Mouse (Mus musculus): Measurements from ENCODE around the gene Tubgcp2.
A peak's percentile ranks its signal among the peaks of the same experiment; 100 is the strongest.

Tubgcp2 gene

DNA sequence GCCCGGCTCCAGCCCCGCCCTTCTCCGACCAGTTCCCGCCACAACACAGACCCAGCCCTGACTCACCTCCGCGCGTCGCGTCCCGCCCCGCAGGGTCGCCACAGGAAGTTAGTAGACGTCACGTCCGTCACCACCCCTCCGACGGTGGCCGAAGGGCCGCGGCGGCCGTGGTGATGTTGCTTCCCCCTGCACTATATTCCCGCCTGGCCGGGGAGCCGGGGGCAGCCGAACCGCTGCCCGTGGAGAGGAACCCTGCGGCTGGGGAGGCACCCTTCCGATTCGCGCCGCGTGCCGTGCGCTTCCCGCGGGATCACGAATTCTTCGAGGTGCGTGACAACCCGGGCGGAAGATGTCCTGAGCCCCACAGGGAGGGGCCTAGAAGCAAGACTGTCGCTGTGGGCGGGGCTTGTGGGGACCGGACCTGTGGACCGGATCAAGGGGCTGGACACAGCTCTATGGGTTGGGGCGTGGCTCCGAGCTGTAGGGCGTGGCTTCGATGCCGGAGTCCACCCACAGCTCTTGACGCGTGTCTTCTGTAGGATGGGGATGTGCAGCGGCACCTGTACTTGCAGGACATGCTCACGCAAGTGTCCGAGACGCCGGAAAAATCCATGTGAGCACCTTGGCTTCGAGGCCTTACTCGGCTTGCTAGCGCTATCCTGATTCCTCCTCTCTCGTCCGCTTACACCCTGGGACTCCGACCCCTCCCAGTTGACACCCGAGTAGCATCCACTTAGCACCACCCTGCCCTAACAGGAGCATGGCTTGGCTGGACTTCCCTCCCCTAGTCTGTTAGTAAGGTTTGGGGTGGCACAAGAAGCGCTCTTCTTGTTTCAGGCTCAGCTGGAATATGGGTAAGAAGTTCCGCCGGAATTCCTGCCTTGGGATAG lies at the start of gene Tubgcp2, which contains the start of gene Zfp511:
Gene Tubgcp2 (minus strand): TSS at position 389 of the 890 bp plus-strand sequence.
Gene Zfp511 (plus strand): TSS at position 111 of the 890 bp plus-strand sequence.
- peak; percentile 96 to 97 for DNase-seq

- no peak for DNase-seq
Observed at GRCm38 (mm10) chr7:140082242-140082678, 45.8 kb upstream of the Tubgcp2 start, which contains the start of gene Caly. Caly (minus strand) TSS chr7:140082548.

DNA sequence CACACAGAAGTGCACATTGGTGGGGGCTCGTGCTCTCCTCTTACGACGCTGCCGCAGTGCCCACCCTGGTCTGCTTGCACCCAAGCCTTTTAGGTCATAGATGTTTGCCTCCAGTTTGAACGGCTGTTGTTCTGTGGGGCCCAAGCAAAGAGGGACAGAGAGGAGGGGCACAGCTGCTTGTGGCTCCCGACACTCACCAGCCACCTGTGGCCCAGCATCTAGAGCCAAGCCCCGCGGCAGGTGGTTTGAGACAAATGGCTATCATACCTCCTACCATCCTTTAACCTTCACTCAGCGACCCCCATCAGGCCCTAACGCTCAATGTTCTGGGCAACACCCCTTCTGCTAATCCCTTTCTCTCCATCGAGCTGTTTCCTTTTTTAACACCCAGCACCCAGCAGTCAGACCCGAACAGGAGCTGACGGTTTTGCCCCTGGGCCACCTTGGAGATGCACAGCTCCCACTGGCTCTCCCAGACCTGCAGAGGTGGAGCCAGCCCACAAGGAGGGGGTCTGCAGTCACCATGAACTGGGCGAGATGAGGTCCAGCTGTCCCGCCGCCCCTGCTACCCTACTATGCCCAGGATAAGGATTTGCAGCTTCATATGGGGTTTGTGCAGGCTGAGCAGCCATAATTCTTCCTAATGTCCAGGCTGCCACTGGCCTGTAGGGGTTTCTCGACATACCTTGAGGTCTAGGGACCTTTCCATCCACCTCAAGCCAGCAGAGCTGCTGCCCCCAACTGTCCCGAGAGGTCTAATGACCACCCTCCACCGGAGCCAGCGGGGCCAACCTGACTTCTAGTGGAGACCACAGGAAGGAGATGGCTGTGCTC lies 45.2 kb upstream of the Tubgcp2 start:
- DNase-seq = no peak

- peak; percentile 56 to 59 for DNase-seq
Observed at GRCm38 (mm10) chr7:140080503-140081156, 44.2 kb upstream of the Tubgcp2 start.

DNA sequence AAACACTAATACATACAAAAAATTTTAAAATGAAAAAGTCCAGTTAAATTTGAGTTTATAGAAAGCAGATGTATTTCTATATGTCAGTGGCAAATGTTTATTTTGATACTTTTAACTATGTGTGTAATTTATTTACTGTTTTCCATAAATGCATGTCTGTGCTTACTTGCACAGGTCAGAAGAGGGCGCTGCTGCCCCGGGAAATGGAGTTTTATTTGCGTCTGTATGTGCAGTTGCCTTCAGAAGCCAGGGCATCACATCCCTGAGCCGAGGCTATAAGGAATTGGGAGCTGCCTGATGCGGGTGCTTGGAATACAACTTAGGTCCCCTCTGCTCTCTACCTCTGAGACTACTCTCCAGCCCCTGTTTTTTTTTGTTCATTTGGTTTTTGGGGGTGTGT lies 42.2 kb upstream of the Tubgcp2 start:
- DNase-seq = peak; percentile 56 to 67

DNA sequence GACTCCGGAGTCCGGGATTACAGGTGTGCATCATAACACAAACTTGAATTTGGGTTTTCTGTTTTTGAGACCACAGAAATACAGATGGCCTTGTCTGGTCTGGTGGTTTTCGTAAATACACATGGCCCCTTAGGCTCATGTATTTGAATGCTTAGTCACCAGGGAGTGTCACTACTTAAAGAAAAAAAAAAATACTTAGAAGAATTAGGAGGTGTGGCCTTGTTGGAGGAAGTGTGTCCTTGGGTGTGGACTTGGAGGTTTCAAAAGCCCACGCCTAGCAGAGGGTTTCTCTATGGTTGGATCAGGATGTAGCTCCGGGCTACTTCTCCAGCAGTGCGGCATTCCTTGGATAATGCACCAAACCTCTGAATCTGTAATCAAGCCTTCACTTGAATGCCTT lies 41.2 kb upstream of the Tubgcp2 start:
- DNase-seq = no peak

GRCm38 (mm10) chr7:140070042-140070711 lies 33.7 kb upstream of the Tubgcp2 start:
- DNase-seq = no peak

DNA sequence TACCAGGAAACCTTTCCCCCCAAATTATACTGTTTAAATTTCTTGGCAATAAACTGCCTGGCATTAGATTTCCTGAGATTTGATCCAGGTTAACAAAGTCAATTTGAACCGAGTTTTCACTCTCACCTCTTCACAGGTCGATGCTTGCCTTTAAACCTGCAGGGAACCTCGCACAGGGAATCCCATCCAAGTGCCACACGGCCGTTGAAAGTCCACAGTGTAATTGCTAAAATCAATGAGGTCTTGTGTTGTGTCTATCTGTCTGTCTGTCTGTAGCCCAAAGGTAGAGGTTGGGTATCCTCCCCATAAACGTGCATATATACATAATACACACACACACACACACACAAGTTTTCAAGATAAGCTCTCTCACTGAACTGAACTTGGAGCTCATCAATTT lies 30.9 kb upstream of the Tubgcp2 start:
- no peak for DNase-seq

- peak; percentile 35 to 73 for DNase-seq
Observed at GRCm38 (mm10) chr7:140063092-140063491, 26.6 kb upstream of the Tubgcp2 start.

- peak in 1 of 2 experiments; percentile 31 for DNase-seq
Observed at GRCm38 (mm10) chr7:140062307-140062706, 25.8 kb upstream of the Tubgcp2 start.

GRCm38 (mm10) chr7:140061832-140062130 lies 25.3 kb upstream of the Tubgcp2 start:
- no peak for DNase-seq

DNA sequence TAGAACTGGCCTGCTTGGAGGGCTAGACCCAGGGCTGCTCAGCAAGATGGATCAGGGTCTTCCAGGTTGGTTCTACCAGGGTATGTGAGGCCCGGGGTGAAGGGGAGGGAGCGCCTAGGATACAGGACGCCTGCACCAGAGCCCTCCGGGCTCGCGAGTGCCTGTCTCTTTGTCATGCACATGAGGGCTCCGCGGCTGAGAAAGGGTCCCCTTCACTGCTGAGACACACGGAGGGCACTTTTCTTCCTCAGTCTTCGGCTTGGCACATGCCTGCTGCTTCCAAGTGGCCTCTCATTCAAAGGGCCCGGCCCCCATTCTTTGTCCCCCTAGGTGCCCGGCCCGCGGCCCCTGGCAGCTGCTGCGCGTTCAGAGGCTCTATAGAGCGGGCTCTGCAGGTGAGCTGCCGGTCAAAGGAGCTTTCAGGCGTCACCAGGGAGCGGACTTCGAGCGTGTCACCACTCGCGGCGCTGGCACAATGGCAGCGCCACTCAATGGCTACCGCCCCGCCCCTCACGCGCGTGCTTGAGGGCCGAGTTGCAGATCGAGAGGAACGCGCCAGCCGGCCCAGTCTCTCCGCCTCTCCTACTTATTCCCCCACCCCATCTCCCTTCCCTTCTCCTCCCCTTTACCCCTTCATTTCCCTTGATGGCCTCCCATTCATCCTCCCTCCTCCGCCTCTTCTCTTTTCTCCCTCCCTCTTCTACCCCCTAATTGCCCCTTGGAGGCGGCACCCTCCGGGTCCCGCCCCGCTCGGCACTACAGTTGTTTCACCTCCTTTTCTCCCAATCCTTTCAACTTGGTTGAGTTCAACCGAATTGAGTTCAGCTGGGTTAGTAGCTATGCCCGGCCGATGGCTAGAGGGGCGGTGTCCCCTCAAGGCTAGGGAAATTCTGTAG lies 24.7 kb upstream of the Tubgcp2 start:
- DNase-seq = no peak

DNA sequence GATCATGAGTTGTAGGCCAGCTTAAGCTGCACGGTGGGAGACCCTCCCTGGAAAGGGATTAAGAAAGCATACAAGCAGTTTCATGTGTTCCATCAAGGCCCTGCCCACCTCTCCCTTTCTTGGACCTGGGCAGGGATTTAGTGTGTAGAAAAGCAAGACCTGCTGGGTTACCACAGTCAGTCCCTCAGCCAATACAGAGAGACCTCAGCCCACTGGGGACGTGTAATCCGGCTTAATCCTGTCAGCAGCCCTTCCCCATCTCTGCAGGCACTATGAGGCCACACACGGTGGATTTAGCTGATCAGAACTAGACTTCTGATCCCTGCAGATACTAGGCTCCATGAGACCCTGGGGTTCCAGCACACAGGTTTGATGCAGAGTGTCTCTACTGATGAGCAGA lies 23.1 kb upstream of the Tubgcp2 start:
- DNase-seq = no peak

DNA sequence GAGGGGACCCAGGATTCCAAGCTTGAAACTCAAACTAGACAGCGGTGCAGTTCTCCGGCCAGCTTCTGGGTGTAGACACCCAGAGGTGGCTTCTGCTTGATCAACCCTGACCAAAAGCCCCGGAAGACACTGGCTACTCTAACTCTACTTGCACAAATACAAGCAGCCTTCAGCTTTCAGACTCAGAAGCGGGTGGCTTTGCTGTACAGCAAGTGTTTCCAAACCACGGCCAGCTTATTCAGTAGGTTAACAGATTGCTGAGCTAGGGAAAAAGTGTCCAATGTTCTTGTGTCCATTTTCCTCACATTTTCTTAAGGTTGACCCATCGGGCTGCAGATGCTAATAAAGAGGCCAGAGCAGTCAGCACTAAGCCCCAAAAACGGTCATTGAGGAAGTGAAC lies 22.1 kb upstream of the Tubgcp2 start:
- DNase-seq = no peak

DNA sequence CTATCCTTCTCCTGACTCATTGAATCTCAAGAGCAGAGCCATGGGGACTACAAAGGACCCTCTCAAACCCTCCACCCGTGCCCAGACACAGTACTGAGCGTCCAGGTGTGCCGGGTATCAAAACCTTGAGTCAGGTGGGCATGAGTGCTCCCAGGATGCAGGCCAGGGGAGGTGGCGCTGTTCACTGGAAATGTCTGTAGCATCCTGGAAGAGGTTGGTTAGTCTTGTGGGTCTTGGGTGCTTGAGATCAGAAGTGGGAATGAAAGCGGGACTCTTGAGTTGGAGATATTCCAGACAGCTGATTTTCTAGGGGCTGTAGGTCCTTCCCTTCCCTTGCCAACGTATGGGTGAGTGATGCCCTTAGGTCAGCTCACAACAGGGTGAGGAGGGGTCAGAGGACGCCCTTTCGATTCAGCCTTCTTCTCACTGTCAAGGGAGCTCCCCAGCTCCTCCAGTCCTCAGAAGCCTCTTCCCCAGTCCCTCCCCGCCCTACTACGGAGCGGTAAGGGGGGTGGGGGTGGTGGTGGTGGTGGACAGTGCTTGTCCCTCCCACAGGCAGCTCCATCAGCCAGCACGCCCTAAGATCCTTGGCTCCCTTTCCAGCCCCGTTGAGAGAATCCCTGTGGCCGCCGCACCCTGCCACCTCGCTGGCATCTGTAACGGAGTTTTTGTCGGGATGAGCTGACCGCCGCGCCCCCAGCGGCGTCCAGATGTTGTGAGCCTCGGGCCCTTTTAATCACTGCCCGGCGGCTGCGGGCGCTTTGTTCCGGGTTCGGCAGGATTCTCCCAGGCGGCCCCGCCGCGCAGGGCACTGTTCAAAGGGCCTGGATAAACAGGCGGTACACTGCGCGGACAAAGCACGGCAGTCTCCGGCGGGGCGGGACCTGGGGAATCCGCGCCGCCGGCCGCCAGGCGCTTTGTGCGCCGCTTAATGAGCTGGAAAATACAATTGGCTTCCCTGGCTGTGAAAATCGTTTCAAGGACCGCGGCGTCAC lies 21.2 kb upstream of the Tubgcp2 start:
- DNase-seq = peak in 1 of 2 experiments; percentile 29

- DNase-seq = no peak
Observed at GRCm38 (mm10) chr7:140054124-140054523, 17.7 kb upstream of the Tubgcp2 start.

GRCm38 (mm10) chr7:140049115-140049689 lies 12.7 kb upstream of the Tubgcp2 start:
- DNase-seq = peak in 1 of 2 experiments; percentile 15

GRCm38 (mm10) chr7:140048361-140049114 lies 12.1 kb upstream of the Tubgcp2 start, which contains the start of gene Msx3:
Msx3 (minus strand) TSS chr7:140049089.
- no peak for DNase-seq

GRCm38 (mm10) chr7:140047811-140048311 lies 11.4 kb upstream of the Tubgcp2 start:
- no peak for DNase-seq
